Mouse (Mus musculus) thymus, adult 18-20 months (tissue): Measurements from ENCODE around the gene Pwwp2b.

Experiments used
- DNase-seq, 2 experiments: peaks; one replicate each; pipeline ENCODE4 v3.0.0; 2022; ENCODE audit warnings: mixed read lengths in 2 of 2

The Pwwp2b gene

GRCm38 (mm10) chr7:139247881-139248614 is at the start of gene Pwwp2b:
Gene Pwwp2b, plus strand, starts transcription at chr7:139248482.
- peak; percentile 52 to 53 for DNase-seq

- DNase-seq, result no peak
Observed at GRCm38 (mm10) chr7:139200108-139200507, 48.2 kb upstream of the Pwwp2b start.

- DNase-seq, result no peak
Observed at GRCm38 (mm10) chr7:139201209-139201608, 47.1 kb upstream of the Pwwp2b start.

- no peak for DNase-seq
Observed at GRCm38 (mm10) chr7:139208023-139208772, 40.1 kb upstream of the Pwwp2b start.

- no peak for DNase-seq
Observed at GRCm38 (mm10) chr7:139208773-139209095, 39.5 kb upstream of the Pwwp2b start.

GRCm38 (mm10) chr7:139211761-139212160 is 36.5 kb upstream of the Pwwp2b start:
- peak in 1 of 2 experiments; percentile 3 for DNase-seq

- DNase-seq, result peak; percentile 98
Observed at GRCm38 (mm10) chr7:139212754-139213745, 35.2 kb upstream of the Pwwp2b start, which contains the start of the genes Lrrc27 and Stk32c. Gene Lrrc27, plus strand, starts transcription at chr7:139212988. Gene Stk32c, minus strand, starts transcription at chr7:139213307.

GRCm38 (mm10) chr7:139213751-139214150 is 34.5 kb upstream of the Pwwp2b start:
- DNase-seq, result no peak

GRCm38 (mm10) chr7:139214160-139214559 is 34.1 kb upstream of the Pwwp2b start:
- no peak for DNase-seq

GRCm38 (mm10) chr7:139214596-139215340 is 33.5 kb upstream of the Pwwp2b start:
- DNase-seq, result peak in 1 of 2 experiments; percentile 1

GRCm38 (mm10) chr7:139215516-139215915 is 32.8 kb upstream of the Pwwp2b start:
- DNase-seq, result no peak

GRCm38 (mm10) chr7:139215946-139216345 is 32.3 kb upstream of the Pwwp2b start:
- no peak for DNase-seq

GRCm38 (mm10) chr7:139216464-139216863 is 31.8 kb upstream of the Pwwp2b start:
- no peak for DNase-seq

GRCm38 (mm10) chr7:139217046-139217445 is 31.2 kb upstream of the Pwwp2b start:
- DNase-seq, result no peak

- no peak for DNase-seq
Observed at GRCm38 (mm10) chr7:139218641-139219415, 29.5 kb upstream of the Pwwp2b start.

- no peak for DNase-seq
Observed at GRCm38 (mm10) chr7:139219486-139219885, 28.8 kb upstream of the Pwwp2b start.

- no peak for DNase-seq
Observed at GRCm38 (mm10) chr7:139220303-139220702, 28.0 kb upstream of the Pwwp2b start.

GRCm38 (mm10) chr7:139221072-139221471 is 27.2 kb upstream of the Pwwp2b start:
- DNase-seq, result no peak

- DNase-seq, result no peak
Observed at GRCm38 (mm10) chr7:139221856-139222255, 26.4 kb upstream of the Pwwp2b start.

- DNase-seq, result no peak
Observed at GRCm38 (mm10) chr7:139222341-139222740, 25.9 kb upstream of the Pwwp2b start.

GRCm38 (mm10) chr7:139224070-139224469 is 24.2 kb upstream of the Pwwp2b start:
- no peak for DNase-seq
